ENCODE assay signal across 23 mouse cellular contexts in the genomic region with DNA sequence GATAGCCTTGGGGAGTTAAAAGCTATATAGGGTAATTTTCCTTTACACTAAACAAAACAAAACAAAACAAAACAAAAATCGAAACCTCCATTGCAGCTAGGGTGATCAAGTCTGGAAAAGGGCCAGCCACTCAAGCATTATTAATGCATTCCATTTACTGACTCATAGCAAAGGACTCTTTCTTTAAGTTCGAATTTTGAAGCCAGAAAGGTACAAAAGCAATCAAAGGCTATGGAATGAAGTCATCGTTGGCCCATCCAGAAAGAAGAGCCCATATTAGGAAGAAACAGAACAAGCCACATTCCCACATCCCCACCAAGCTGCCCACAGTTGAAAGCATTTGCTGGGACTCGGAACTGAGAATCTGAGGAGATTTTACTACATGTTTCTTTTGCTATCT.
DNase-seq lines count a peak whose midpoint lies in the region; ATAC-seq and TF ChIP-seq lines count a peak whose summit lies in the region.
"Had no signal": no experiment of that assay in that cellular context is flagged by ENCODE, and none has a peak within 500 bp of the region (broad histone marks: within the 10 kb centered on the region; RNA-seq: fewer than 3 reads in every experiment).

No protein-coding gene starts in this region.

- H3K36me3 ChIP-seq in hindbrain, embryonic 14.5 days (replicated peaks; ENCODE audit: control insufficient read depth, insufficient read depth) = no peaks in the 10 kb centered on the region
- no peaks in the 10 kb centered on the region for H3K36me3 ChIP-seq in hindbrain, embryonic 11.5 days (ENCODE audit: control insufficient read depth, insufficient read depth, low read length)
- H3K36me3 ChIP-seq in myocyte (ENCODE audit: control insufficient read depth, insufficient read depth) = no peaks in the 10 kb centered on the region
- H3K36me3 ChIP-seq: embryonic facial prominence, embryonic 13.5 days; forebrain, embryonic 15.5 days; midbrain, embryonic 12.5 days had no signal

- H3K79me2 ChIP-seq in myocyte (ENCODE audit: control insufficient read depth, insufficient read depth) = no peaks in the 10 kb centered on the region

- H3K4me1 ChIP-seq in hindbrain, embryonic 14.5 days (replicated peaks; ENCODE audit: control insufficient read depth, insufficient read depth, low read length) = no peaks in the 10 kb centered on the region
- no peaks in the 10 kb centered on the region for H3K4me1 ChIP-seq in hindbrain, embryonic 11.5 days (replicated peaks; ENCODE audit: control insufficient read depth, insufficient read depth, low read length)

- TF ChIP-seq CTCF in left cerebral cortex, adult 2 months (IDR thresholded peaks at IDR 0.05) = no peak

- no peak overlapping the region for H3K4me3 ChIP-seq in hindbrain, embryonic 14.5 days (replicated peaks; ENCODE audit: low read length)
- no peak overlapping the region for H3K4me3 ChIP-seq in hindbrain, embryonic 11.5 days (ENCODE audit: low read depth, low read length)
- H3K4me3 ChIP-seq in myocyte = no peak overlapping the region
- no peak overlapping the region for H3K4me3 ChIP-seq in left cerebral cortex, adult 2 months
- H3K4me3 ChIP-seq: embryonic facial prominence, embryonic 13.5 days; forebrain, embryonic 15.5 days; midbrain, embryonic 12.5 days had no signal

- H3K9me3 ChIP-seq in hindbrain, embryonic 14.5 days (ENCODE audit: control insufficient read depth, low read length) = no peaks in the 10 kb centered on the region
- H3K9me3 ChIP-seq in hindbrain, embryonic 11.5 days (ENCODE audit: control insufficient read depth, low read length) = no peaks in the 10 kb centered on the region
- H3K9me3 ChIP-seq: embryonic facial prominence, embryonic 13.5 days; forebrain, embryonic 15.5 days; midbrain, embryonic 12.5 days had no signal

- no peak for DNase-seq in hindbrain, embryonic 14.5 days (ENCODE audit: low spot score)
- no peak for DNase-seq in hindbrain, embryonic 11.5 days (ENCODE audit: low spot score)
- DNase-seq in 3134 (ENCODE audit: extremely low read depth, insufficient read length, low spot score) = peak; percentile 71
- DNase-seq in Muller cell, postnatal 12 days (ENCODE audit: inconsistent ontology term) = peak; percentile 94
- no peak for DNase-seq in cerebellum, postnatal 4 days (ENCODE audit: low spot score in 2 of 2)
- no peak for DNase-seq in left cerebral cortex, adult 2 months (ENCODE audit: extremely low spot score in 1 of 2, low spot score in 2 of 2)
- DNase-seq: adrenal gland, postnatal 36 days; cerebellum, adult 11 months; gastrocnemius, postnatal 14 days; heart, adult 11 months; heart, postnatal 10 days; kidney, postnatal 10 days; lung, adult 18-20 months; lung, postnatal 14 days; right cerebral cortex, postnatal 25 days; spleen, adult 18-20 months had no signal

- H3K27me3 ChIP-seq in hindbrain, embryonic 14.5 days (ENCODE audit: control insufficient read depth, insufficient read depth, low read length) = no peaks in the 10 kb centered on the region
- no peaks in the 10 kb centered on the region for H3K27me3 ChIP-seq in hindbrain, embryonic 11.5 days (ENCODE audit: control insufficient read depth, insufficient read depth, low read length)
- H3K27me3 ChIP-seq in myocyte (ENCODE audit: control insufficient read depth, insufficient read depth, insufficient read length) = no peaks in the 10 kb centered on the region
- H3K27me3 ChIP-seq: embryonic facial prominence, embryonic 13.5 days; forebrain, embryonic 15.5 days; midbrain, embryonic 12.5 days had no signal

- 45% methylated on average over 4 of the region's 4 CpGs for WGBS in hindbrain, embryonic 14.5 days
- 61% methylated on average over 4 of the region's 4 CpGs for WGBS in hindbrain, embryonic 11.5 days

- H3K27ac ChIP-seq in hindbrain, embryonic 14.5 days = 0 out of 2 replicates have a peak overlapping the region, but pooled peaks have one; percentile 6
- H3K27ac ChIP-seq in hindbrain, embryonic 11.5 days (ENCODE audit: low read depth, low read length) = no peak overlapping the region
- no peak overlapping the region for H3K27ac ChIP-seq in left cerebral cortex, adult 2 months
- H3K27ac ChIP-seq: embryonic facial prominence, embryonic 13.5 days; forebrain, embryonic 15.5 days; midbrain, embryonic 12.5 days had no signal

- no peak overlapping the region for H3ac ChIP-seq in myocyte (ENCODE audit: control insufficient read depth, insufficient read length)

- H3K4me2 ChIP-seq in hindbrain, embryonic 14.5 days (replicated peaks) = no peak overlapping the region
- H3K4me2 ChIP-seq in hindbrain, embryonic 11.5 days (replicated peaks; ENCODE audit: low read depth, low read length) = no peak overlapping the region
- H3K4me2 ChIP-seq in myocyte (ENCODE audit: low read depth) = peak overlapping the region; percentile 64
- H3K4me2 ChIP-seq: embryonic facial prominence, embryonic 13.5 days; forebrain, embryonic 15.5 days; heart, embryonic 11.5 days; liver, embryonic 11.5 days; midbrain, embryonic 12.5 days had no signal

- TF ChIP-seq POLR2A in myocyte (IDR thresholded peaks at IDR 0.05; ENCODE audit: insufficient read length, low read depth) = no peak

- no peak overlapping the region for H3K9ac ChIP-seq in hindbrain, embryonic 14.5 days
- H3K9ac ChIP-seq in hindbrain, embryonic 11.5 days (ENCODE audit: low read depth, low read length) = no peak overlapping the region
- H3K9ac ChIP-seq: embryonic facial prominence, embryonic 13.5 days; forebrain, embryonic 15.5 days; midbrain, embryonic 12.5 days had no signal

- ATAC-seq in hindbrain, embryonic 14.5 days (ENCODE audit: low FRiP score) = no peak
- no peak for ATAC-seq in hindbrain, embryonic 11.5 days (ENCODE audit: low FRiP score)
- ATAC-seq: forebrain, embryonic 15.5 days; intestine, postnatal 0 days had no signal

- intact Hi-C loops in left cerebral cortex, adult 2 months (cut with DNase I) = no loop called here

TF ChIP-seq in myocyte, 11 proteins besides CTCF, POLR2A, EP300 and RAD21:
- TF ChIP-seq MAX (IDR thresholded peaks at IDR 0.05; ENCODE audit: low read depth) (no peak), CEBPB (IDR thresholded peaks at IDR 0.05; ENCODE audit: insufficient read depth, poor library complexity, severe bottlenecking) (0 out of 2 replicates have a peak, but pooled peaks have one; percentile 3), SRF (IDR thresholded peaks at IDR 0.05; ENCODE audit: control insufficient read depth, insufficient read length, low read depth) (peak; percentile 94), MYOG (IDR thresholded peaks at IDR 0.05; ENCODE audit: control insufficient read depth in 1 of 3, insufficient read depth in 1 of 3, insufficient read length in 2 of 3, low read depth in 2 of 3) (no peak), POLR2AphosphoS2 (IDR thresholded peaks at IDR 0.05; ENCODE audit: insufficient read length, low read depth) (no peak), USF1 (IDR thresholded peaks at IDR 0.05; ENCODE audit: low read depth) (no peak)
TF ChIP-seq in myocyte: peak in this region for 2.

Comparison
In these comparisons a context has a peak if more than half of its experiments do, and no peak if none do; other contexts are left out.
1. DNase-seq: peak in 3134 (single experiment) and Muller cell, postnatal 12 days (single experiment); none in hindbrain, embryonic 14.5 days (single experiment), hindbrain, embryonic 11.5 days (single experiment), cerebellum, postnatal 4 days (0 of 2) and left cerebral cortex, adult 2 months (0 of 2).